Mouse (Mus musculus): Measurements from ENCODE around the gene Adamts13. TPM values are rescaled to one million over a fixed set of nuclear protein-coding genes. Genes with fewer than 3 reads are reported as not detected.

The Adamts13 gene
- polyA plus RNA-seq, 1 experiment from 2014 or later = not detected

DNA sequence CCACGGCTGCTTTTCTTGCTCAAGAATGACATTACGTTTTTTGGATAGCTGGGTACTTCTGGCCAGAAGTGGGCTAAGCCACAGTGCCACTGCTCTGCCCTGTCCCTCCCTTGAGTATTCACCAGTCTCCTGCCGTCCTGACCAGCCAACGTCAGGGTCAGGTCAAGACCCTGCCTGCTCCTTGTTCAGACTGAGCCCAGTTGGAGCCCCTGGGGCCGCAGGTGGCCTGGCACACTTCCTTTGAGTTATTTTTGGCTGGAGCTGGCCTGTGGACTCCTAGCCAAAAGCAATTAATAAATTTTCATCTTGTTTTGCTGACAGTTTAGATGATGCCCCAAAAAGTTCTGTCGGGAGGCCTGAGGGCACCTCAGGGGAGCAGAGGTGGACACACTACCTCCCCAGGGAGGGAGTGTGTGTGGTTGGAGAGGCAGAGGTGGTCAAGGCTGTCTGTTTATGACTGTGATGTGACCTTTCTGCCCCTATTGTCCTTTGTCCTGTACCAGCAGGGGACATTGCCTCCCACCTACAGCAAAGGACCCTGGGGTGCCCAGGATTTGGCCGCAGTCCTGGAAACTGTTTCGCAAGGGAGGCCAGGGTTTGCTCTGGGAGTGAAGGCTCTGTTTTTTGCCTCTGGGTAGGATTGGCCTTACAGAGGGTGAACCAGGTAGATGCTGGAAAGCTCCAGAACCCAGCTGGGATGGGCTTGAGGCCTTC lies 69.1 kb downstream of the Adamts13 start:
- peaks cover 12% of the 10 kb centered on the region for H3K4me1 ChIP-seq (replicated peaks)
- H3K27ac ChIP-seq = no peak overlapping the region
- no peak for ATAC-seq (replicated peaks; ENCODE audit: insufficient number of reproducible peaks, insufficient read depth, low FRiP score, low read depth)
- H3K9ac ChIP-seq = no peak overlapping the region
- WGBS = 64% methylated on average over 8 of the region's 8 CpGs
- H3K4me2 ChIP-seq = no peak overlapping the region
- H3K9me3 ChIP-seq (replicated peaks) = no peaks in the 10 kb centered on the region
- no peak overlapping the region for H3K4me3 ChIP-seq
- no peaks in the 10 kb centered on the region for H3K27me3 ChIP-seq
- no peaks in the 10 kb centered on the region for H3K36me3 ChIP-seq

DNA sequence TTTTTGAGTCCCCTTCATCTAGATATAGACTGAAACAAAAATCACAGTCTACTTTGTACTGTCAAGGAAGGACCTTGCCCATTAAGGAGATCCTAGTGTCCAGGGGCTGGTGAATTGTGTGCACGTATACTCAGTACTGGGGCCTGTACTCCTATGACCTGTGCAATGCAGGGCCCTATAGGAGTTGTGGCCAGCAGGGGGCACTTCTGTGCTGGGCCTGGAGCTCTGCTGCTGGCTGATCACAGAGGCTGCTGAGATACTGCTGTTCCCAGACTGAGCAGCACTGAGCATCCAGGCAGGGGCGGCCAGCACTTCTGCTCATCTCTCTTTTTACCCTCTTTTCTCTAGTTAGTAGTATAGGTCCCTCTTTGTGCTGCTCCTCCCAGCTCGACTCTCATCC lies 70.2 kb downstream of the Adamts13 start:
- Histone ChIP-seq H3K4me3 (no peak overlapping the region), H3K4me1 (replicated peaks) (peaks cover 12% of the 10 kb centered on the region), H3K9me3 (replicated peaks) (no peaks in the 10 kb centered on the region), H3K9ac (no peak overlapping the region), H3K4me2 (no peak overlapping the region), H3K36me3 (no peaks in the 10 kb centered on the region), H3K27me3 (no peaks in the 10 kb centered on the region), H3K27ac (no peak overlapping the region)
- WGBS = 30% methylated on average over 3 of the region's 3 CpGs
- peak; percentile 74; the same call in 1 of the 2 replicates for ATAC-seq (replicated peaks; ENCODE audit: insufficient number of reproducible peaks, insufficient read depth, low FRiP score, low read depth)

DNA sequence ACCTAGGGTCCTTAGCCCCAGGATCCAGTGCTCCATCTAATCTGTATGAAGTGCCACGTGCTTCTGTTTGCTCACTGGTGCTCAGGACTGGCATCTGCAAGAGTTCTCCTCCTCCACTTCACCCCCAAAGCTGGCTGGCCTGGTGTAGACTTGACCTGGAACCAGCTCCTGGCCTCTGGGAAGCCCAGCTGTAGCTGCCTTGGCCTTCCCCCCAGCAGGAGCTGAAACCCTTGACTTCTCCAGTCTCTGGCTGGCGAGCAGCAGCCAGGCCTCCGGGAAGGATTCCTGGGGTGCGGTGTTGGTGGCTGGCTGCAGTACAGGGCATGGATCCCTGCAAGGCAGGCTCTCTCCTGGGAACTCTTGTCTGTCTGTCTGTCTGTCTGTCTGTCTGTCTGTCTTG lies 71.0 kb downstream of the Adamts13 start:
- H3K27me3 ChIP-seq = no peaks in the 10 kb centered on the region
- ATAC-seq (replicated peaks; ENCODE audit: insufficient number of reproducible peaks, insufficient read depth, low FRiP score, low read depth) = no peak
- H3K4me1 ChIP-seq (replicated peaks) = peaks cover 12% of the 10 kb centered on the region
- no peak overlapping the region for H3K9ac ChIP-seq
- no peaks in the 10 kb centered on the region for H3K9me3 ChIP-seq (replicated peaks)
- no peak overlapping the region for H3K27ac ChIP-seq
- 73% methylated on average over 4 of the region's 4 CpGs for WGBS
- no peak overlapping the region for H3K4me3 ChIP-seq
- no peak overlapping the region for H3K4me2 ChIP-seq
- H3K36me3 ChIP-seq = no peaks in the 10 kb centered on the region

DNA sequence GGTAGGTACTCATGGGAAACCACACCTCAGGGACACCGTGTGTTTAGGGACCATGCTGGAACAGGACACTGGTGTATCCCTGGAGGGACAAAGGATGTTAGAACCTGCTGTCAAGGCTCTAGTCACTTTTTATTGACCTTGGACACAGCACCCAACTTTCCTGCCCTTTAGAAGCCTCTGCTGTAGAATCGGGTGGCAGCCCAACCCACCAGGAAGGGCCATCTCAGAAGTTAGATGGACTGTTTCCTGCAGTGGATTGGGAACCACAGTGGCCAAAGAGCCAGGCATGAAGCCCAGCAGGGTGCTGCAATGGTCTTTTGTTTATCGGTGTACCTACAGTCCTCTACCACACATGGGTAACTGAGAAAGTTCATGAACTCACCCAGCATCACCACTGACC lies 71.4 kb downstream of the Adamts13 start:
- no peak for ATAC-seq (replicated peaks; ENCODE audit: insufficient number of reproducible peaks, insufficient read depth, low FRiP score, low read depth)
- H3K27ac ChIP-seq = no peak overlapping the region
- 74% methylated on average over 3 of the region's 3 CpGs for WGBS

DNA sequence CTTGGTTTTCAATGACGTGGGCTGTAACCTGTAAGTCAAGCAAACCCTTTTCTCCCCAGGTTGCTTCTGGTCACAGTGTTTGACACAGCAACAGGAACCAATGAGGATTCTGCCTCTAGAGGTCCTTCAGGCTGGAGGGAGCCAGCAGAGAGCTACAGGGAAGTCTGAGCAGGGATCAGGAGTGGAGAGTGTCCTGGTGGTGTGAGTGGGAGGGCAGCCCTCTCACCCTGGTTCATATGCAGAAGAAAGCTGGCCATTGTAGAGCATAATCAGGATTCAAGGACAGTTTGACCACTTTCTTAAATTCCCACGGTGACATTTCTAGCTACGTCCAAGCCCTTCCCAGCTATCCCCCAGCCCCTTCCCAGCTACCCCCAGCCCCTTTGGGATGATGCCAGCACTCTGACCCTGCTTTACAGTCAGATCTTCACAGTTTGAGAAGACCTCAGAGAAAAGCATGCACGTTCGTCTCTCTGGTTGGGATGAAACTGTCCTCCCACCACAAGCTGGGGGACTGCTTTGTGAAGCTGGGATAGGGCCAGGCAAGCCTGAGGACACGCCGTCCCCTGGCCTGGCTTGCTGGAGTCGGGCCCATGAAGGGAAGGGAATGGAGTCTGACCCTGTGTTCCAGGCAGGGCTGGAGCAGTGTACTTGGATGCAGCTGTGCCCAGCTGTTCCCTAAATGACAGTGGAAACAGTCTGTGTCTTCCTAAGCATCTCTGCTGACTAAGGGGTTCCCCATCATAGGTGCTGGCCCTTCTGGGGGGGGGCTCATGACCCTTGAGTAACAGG lies 73.0 kb downstream of the Adamts13 start:
- Histone ChIP-seq H3K4me1 (replicated peaks) (peaks cover 10% of the 10 kb centered on the region), H3K4me3 (no peak overlapping the region), H3K9ac (no peak overlapping the region), H3K36me3 (no peaks in the 10 kb centered on the region), H3K9me3 (replicated peaks) (no peaks in the 10 kb centered on the region), H3K27me3 (no peaks in the 10 kb centered on the region), H3K27ac (no peak overlapping the region), H3K4me2 (no peak overlapping the region)
- WGBS = 57% methylated on average over 8 of the region's 8 CpGs
- ATAC-seq (replicated peaks; ENCODE audit: insufficient number of reproducible peaks, insufficient read depth, low FRiP score, low read depth) = no peak

More for the DNA sequence above, 71.4 kb downstream of the Adamts13 start:
- H3K4me3 ChIP-seq = no peak overlapping the region
- H3K9ac ChIP-seq = no peak overlapping the region
- no peaks in the 10 kb centered on the region for H3K9me3 ChIP-seq (replicated peaks)
- H3K4me1 ChIP-seq (replicated peaks) = peaks cover 12% of the 10 kb centered on the region
- no peaks in the 10 kb centered on the region for H3K36me3 ChIP-seq
- H3K27me3 ChIP-seq = no peaks in the 10 kb centered on the region
- no peak overlapping the region for H3K4me2 ChIP-seq

DNA sequence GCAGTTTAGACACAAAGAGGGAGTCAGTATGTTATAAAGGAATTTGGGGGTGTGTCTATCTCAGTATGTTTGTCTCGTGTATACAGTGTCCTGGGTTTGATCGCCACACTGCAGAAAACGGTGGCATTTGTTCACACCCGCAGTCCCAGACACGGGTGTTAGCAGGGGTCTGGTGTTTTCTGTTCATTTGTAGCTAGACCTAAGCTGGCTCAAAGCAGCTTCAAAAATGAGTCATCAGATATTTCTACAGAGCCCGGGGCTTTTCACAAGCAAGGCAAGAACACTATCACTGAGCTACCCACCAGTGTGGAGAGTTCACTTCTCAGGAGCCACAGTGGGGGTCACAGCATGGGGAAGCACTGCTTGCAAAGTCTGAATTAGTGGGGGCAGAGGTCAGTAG lies 76.2 kb downstream of the Adamts13 start:
- Histone ChIP-seq H3K36me3 (no peaks in the 10 kb centered on the region), H3K9ac (no peak overlapping the region), H3K27me3 (no peaks in the 10 kb centered on the region), H3K4me1 (replicated peaks) (no peaks in the 10 kb centered on the region), H3K9me3 (replicated peaks) (no peaks in the 10 kb centered on the region), H3K27ac (no peak overlapping the region), H3K4me2 (no peak overlapping the region), H3K4me3 (no peak overlapping the region)
- no peak for ATAC-seq (replicated peaks; ENCODE audit: insufficient number of reproducible peaks, insufficient read depth, low FRiP score, low read depth)
- WGBS = 68% methylated on average over 6 of the region's 6 CpGs

DNA sequence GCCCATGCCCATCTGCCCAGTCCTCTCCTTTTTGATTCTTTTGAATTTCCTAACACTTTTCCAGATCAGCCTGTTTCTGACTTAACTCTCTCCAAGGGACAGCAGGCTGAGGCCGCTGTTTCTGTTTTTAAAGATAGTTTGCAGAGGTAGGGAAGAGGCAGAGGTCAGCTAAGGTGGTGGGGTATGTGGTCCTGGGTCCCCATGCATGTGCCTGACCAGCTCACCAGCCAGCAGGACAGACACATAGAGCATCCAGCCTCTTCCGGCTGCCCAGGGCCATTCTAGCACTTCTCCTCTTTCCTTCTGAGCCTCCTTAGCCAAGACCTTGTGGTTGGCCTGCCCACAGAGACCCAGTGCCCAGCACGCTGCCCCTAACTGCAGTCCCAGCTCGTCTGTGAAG lies 85.0 kb downstream of the Adamts13 start:
- Histone ChIP-seq H3K27me3 (no peaks in the 10 kb centered on the region), H3K9ac (no peak overlapping the region), H3K9me3 (replicated peaks) (no peaks in the 10 kb centered on the region), H3K4me3 (no peak overlapping the region), H3K4me1 (replicated peaks) (peaks cover 30% of the 10 kb centered on the region), H3K27ac (no peak overlapping the region), H3K36me3 (no peaks in the 10 kb centered on the region), H3K4me2 (no peak overlapping the region)
- no peak for ATAC-seq (replicated peaks; ENCODE audit: insufficient number of reproducible peaks, insufficient read depth, low FRiP score, low read depth)
- 61% methylated on average over 4 of the region's 4 CpGs for WGBS

DNA sequence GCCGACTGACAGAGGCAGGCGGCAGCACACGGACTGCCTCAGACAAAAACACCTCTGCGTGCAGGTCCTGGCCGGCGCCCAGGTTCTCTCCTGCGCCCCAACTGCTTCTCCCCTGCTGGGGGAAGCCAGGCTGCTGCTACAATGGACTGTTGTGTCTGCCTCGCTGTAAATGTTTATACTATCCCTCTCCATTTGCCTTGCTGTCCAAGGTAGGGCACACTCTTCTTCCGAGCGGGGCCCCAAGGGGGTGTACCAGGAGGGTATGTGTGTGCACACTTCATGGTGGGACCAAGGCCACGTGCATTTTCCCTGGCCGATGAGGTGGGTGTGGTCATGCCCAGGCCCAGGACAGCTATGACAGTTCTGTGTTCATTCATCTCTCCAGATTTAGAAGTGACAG lies 85.5 kb downstream of the Adamts13 start:
- Histone ChIP-seq H3K27ac (no peak overlapping the region), H3K36me3 (no peaks in the 10 kb centered on the region), H3K9me3 (replicated peaks) (no peaks in the 10 kb centered on the region), H3K9ac (no peak overlapping the region), H3K27me3 (no peaks in the 10 kb centered on the region), H3K4me1 (replicated peaks) (peaks cover 30% of the 10 kb centered on the region), H3K4me3 (no peak overlapping the region), H3K4me2 (no peak overlapping the region)
- peak; percentile 34; the same call in 1 of the 2 replicates for ATAC-seq (replicated peaks; ENCODE audit: insufficient number of reproducible peaks, insufficient read depth, low FRiP score, low read depth)
- 42% methylated on average over 12 of the region's 12 CpGs for WGBS

DNA sequence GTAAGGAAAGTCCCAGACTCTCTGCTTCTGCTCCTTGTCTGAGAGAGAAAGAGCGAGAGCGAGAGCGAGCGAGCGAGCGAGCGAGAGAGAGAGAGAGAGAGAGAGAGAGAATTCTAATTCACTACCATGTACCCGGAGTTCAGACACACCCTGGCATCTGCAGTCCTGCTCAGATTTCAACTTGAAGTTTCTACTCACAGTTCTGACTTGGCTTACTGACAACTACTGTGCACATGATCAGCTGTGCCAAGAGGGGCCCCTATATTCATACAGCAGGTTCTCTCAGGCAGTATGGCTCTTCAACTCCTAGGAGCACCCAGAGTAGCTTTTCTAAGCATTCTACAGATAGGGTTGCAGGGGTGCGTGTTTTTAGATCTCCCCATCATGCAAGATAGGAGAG lies 86.0 kb downstream of the Adamts13 start:
- Histone ChIP-seq H3K27ac (no peak overlapping the region), H3K27me3 (no peaks in the 10 kb centered on the region), H3K36me3 (no peaks in the 10 kb centered on the region), H3K4me3 (no peak overlapping the region), H3K4me1 (replicated peaks) (peaks cover 30% of the 10 kb centered on the region), H3K9me3 (replicated peaks) (no peaks in the 10 kb centered on the region), H3K4me2 (no peak overlapping the region), H3K9ac (no peak overlapping the region)
- WGBS = 71% methylated on average over 9 of the region's 9 CpGs
- no peak; the same call in 1 of the 2 replicates for ATAC-seq (replicated peaks; ENCODE audit: insufficient number of reproducible peaks, insufficient read depth, low FRiP score, low read depth)

Other genes starting within 250 kb of the Adamts13 start
- gene Abo, start 108.4 kb upstream of the Adamts13 start, polyA plus RNA-seq (2015; fragmentation: Nextera tagmentation; extraction: Ambion mirVana) = not detected in 2 replicates
- gene Surf6, start 70.5 kb upstream of the Adamts13 start, polyA plus RNA-seq (2015; fragmentation: Nextera tagmentation; extraction: Ambion mirVana) = 13.5 and 15.9 TPM in 2 replicates
- 35.2 and 43.8 TPM in 2 replicates for gene Med22, start 62.7 kb upstream of the Adamts13 start, polyA plus RNA-seq (2015; fragmentation: Nextera tagmentation; extraction: Ambion mirVana)
- 314 and 345 TPM in 2 replicates for gene Rpl7a, start 62.7 kb upstream of the Adamts13 start, polyA plus RNA-seq (2015; fragmentation: Nextera tagmentation; extraction: Ambion mirVana)
- gene Surf2, start 57.0 kb upstream of the Adamts13 start, polyA plus RNA-seq (2015; fragmentation: Nextera tagmentation; extraction: Ambion mirVana) = 28.9 and 31.6 TPM in 2 replicates
- 44.6 and 45.3 TPM in 2 replicates for gene Surf1, start 56.9 kb upstream of the Adamts13 start, polyA plus RNA-seq (2015; fragmentation: Nextera tagmentation; extraction: Ambion mirVana)
- gene Surf4, start 39.5 kb upstream of the Adamts13 start, polyA plus RNA-seq (2015; fragmentation: Nextera tagmentation; extraction: Ambion mirVana) = 157 and 192 TPM in 2 replicates
- gene Stkld1, start 39.4 kb upstream of the Adamts13 start, polyA plus RNA-seq (2015; fragmentation: Nextera tagmentation; extraction: Ambion mirVana) = 0.10 and 0.11 TPM in 2 replicates
- gene Rexo4, start 9.0 kb upstream of the Adamts13 start, polyA plus RNA-seq (2015; fragmentation: Nextera tagmentation; extraction: Ambion mirVana) = 23.6 and 29.7 TPM in 2 replicates
- gene Cacfd1, start 36.5 kb downstream of the Adamts13 start, polyA plus RNA-seq (2015; fragmentation: Nextera tagmentation; extraction: Ambion mirVana) = 35.4 and 48.3 TPM in 2 replicates
- 0.26 and 0.57 TPM in 2 replicates for gene Slc2a6, start 54.6 kb downstream of the Adamts13 start, polyA plus RNA-seq (2015; fragmentation: Nextera tagmentation; extraction: Ambion mirVana)
- gene Mymk, start 98.8 kb downstream of the Adamts13 start, polyA plus RNA-seq (2015; fragmentation: Nextera tagmentation; extraction: Ambion mirVana) = 0.18 and 0.42 TPM in 2 replicates
- 12.3 and 13.8 TPM in 2 replicates for gene Adamtsl2, start 106.0 kb downstream of the Adamts13 start, polyA plus RNA-seq (2015; fragmentation: Nextera tagmentation; extraction: Ambion mirVana)
- gene Fam163b, start 169.1 kb downstream of the Adamts13 start, polyA plus RNA-seq (2015; fragmentation: Nextera tagmentation; extraction: Ambion mirVana) = 0.39 and 0.67 TPM in 2 replicates
- gene Dbh, start 191.8 kb downstream of the Adamts13 start, polyA plus RNA-seq (2015; fragmentation: Nextera tagmentation; extraction: Ambion mirVana) = 0.60 and 6.5 TPM in 2 replicates